Mouse (Mus musculus) adrenal gland, adult (tissue): ENCODE measurements around the gene D630036H23Rik.
"Not testable (repeated sequence)": the region's sequence is repeated elsewhere in the genome, so short reads cannot be mapped to it uniquely, and the experiment has no call there.

ENCODE experiments used
- DNase-seq, 2 experiments: peaks; one replicate each; pipeline ENCODE4 v3.0.0; 2022 to 2023; ENCODE audit warnings: low spot score in 1 of 2; ENCODE audit not compliant: inconsistent age in 2 of 2

D630036H23Rik gene

DNA sequence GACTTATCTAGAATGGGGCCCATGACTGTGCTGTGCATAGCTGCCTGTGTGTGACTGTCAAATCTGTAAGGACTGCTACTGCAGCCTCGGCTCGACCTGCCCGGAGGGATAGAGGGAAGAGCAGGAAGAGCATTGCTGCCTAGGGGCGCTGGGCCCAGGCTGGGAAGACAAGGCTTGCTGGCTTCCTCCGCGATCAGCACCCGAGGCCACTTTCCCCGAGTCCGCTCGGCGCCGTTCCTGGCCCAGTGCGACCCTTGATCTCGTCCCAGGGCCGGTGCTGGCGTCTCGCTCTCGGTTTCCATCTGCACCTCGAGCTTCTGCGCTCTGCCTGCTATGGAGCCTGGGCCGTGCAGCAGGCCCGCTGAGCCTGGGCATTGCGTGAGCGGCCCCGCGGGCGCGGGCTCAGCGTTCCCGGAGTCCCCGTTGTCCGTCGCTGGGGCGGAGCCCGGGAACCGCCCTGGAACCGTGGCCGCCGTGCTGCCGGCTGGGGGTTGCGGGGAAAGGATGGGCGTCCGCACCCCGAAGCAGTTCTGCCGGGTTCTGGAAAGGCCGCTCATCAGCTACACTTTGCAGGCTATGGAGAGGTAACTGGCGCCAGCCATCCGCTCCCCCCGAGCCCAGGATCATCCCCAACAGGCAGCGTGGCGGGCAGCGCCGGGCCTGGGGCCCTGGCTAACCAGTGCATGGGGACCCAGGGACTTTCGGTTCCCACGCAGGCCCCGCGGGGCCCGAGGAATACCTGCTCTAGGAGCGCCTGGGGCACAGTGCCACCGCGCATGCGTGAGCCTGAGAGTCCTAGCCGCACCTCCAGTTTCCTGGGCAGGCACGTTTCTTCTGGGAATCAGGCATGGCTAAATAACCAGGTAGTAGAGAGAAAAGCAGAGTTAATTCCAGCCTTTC lies at the start of gene D630036H23Rik, which contains the start of gene Ispd:
D630036H23Rik (minus strand) TSS at position 741 of the 900 bp plus-strand sequence.
Ispd (plus strand) TSS at position 10 of the 900 bp plus-strand sequence.
- DNase-seq = peak; percentile 92 to 97

DNA sequence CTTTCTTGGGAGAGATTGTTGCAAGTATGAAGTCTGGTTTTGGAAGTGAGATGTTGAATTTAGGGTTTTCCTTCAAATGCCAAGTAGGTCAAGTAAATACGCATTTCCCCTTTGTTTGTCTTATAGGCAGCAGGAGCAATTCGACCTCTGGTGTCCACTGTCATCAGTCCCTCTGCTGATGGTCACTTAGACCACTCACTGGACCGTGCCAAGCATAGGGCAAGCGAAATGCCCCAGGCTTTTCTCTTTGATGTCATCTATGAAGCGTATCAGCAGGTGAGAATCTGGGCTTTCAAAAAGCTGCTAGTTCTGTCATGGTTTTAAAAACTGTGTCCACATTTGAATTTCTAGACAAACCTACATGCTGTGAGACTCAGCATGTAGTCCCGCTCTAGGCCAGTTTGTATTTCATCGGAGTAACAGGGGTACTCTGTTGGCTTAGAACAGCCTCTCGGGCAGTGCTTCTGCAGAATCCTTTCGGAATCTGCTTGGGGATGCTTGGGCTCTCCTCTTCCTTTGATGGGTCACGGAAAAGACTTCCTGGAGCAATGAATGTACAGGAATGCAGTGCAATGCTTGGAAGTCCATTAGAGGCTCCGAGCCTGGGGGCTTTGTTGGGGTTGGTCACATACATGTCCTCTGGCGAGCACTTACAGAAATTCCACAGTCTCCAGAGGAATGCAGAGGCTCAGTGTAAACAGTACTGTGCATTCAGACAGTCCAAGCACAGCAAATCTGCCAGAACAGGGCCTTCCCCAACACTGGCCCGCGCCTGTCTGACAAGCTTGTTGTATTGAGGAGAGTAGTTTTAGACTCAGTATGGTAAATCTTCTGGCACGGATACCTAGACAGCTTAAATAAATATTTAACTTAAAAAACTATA lies 44.4 kb upstream of the D630036H23Rik start:
- DNase-seq = no peak

DNA sequence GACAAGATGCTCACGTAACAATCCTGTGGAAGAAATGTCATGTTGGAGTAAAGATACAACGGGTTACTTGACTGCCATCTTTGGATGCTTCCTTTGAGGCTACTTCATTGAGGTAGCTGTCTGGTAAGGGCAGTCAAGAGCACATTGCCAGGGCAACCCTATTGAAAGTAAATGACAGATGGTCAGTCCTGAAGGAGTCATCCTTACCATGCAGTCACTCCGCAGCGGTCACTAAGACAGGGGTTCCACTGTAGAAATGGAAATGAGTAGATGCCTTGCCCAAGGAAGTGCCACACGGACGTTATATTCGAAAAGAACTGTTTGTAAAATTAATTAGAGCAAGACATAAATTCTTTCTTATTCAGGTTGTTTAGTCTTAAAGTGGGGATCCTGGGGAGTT lies 43.3 kb upstream of the D630036H23Rik start:
- DNase-seq = no peak

DNA sequence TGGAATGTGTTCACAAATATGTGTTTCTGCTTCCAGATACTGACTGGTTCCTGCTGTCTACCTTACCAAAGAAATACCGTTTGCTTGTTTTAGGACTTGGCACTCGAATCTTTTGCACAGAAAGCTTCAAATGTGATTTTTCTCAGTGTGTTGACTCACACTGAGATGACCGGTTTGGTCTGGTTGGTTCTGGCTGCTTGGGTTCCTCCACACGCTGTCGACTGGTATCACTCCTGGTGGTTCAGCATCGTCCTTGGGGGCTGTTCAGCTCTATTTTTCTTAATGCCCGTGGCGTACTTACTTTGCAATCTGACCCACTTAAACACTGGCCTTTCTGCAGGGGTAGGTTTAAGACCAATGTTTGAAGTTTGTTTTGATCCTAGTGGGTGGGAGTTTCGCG lies 41.7 kb upstream of the D630036H23Rik start:
- DNase-seq = peak; percentile 33 to 62

DNA sequence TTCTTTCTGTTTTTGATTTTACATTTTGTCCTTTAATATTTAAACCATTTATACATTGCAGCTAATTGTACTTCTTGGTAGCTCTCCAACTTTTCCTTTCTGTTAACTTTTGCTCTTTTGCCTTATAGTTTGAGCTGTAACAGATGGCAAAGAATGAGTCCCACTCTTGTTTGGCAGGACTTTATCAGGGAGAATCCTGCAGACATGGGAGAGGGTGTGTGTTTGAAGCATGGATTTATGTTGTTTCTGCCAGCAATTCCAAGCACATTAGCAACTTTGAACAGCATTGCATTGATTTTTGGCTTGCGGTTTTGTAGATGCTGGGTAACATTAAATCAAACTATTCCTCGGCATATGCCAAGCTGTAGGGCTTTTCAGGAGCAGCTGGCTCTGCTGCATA lies 13.1 kb upstream of the D630036H23Rik start:
- DNase-seq = no peak

DNA sequence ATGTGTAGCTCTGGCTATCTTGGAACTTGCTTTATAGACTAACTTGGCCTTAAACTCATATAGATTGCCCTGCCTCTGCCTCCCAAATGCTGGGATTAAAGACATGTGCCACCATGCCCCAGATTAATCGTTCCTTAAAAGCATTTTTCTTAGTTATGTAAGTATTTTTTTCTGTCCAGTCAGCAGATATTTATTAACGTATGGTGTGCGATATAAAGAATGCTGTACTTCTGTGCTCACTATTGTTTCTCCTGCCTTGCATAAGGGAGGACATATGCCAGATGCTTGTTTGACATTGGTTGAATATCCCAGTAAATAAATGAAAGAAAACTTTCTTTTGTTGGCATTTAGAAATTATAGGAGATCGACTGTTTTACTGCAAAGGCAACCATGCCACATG lies 5.0 kb upstream of the D630036H23Rik start:
- DNase-seq = no peak

DNA sequence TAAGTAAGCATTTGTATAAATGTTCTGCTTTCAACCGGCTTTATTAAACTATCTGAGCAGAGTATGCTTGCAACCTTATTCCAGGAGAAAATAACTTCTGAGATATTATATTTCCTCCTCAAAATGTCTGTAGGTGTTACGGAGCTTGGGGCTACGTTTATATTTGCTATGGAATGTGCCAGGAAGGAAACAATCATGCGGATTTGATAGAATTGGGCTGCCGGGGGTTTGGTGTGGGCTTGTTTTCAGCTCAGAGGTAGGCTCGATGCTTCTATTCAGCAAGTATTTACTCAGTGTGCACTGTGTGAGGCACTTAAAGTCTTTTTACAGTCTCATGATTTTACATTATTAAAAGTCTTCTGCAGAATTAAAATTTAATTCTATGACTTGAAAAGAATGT lies 3.4 kb upstream of the D630036H23Rik start:
- no peak for DNase-seq

DNA sequence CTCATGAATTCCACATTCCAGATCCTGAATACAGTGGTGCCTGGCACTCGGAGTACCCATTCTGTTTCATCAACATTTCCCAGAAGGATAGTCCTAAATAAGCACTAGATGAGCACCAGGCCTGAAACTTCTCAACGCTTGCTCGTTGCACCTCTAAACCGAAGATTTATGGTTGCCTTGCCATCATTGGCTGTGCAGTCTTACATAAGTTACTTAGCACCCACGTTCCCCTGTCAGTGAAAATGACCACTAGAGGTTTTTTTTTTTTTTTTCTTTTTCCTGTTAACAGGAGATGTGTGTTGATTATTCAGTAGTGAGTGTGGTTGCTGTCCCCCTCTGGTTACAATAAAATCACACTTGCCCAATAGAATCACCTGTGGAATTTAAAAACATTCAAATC lies 1.2 kb downstream of the D630036H23Rik start:
- DNase-seq = peak; percentile 6 to 23

DNA sequence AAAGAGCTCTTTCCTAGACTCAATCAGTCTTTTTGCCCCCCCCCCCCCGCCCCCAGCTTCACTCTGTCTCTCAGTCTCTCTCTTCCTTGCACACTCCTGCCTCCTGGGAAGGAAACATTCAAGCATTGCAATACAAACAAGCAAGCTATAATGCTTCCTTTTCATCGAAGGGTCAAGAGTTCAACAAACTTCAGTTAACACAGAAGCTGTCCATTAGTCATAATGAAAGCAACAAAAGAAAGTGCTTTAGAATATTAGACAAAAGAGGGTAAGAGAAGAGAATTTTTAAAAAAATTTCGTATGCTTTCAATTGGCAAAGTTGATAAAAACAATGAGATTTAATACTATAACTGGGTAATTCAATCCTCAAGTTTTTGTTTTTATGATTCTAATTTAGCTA lies 1.7 kb downstream of the D630036H23Rik start:
- no peak for DNase-seq

DNA sequence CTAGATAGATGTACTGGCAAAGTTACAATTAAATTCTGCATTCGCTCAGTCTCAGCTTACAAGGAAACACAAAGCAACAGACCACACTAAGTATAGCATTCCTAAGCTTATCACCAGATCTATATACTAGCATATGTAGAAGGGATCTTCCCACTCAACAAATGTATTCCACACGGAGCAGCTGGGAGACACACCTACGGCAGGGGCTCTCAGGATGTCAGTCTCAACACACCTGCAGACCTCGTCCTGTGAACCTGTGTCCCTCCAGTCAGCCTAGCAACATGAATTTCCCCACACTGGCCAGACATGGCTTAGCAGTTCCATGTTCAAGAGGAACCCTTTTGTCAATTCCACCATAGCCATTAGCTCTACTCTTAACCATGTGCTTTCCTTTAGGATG lies 5.6 kb downstream of the D630036H23Rik start:
- DNase-seq = not testable (repeated sequence)

DNA sequence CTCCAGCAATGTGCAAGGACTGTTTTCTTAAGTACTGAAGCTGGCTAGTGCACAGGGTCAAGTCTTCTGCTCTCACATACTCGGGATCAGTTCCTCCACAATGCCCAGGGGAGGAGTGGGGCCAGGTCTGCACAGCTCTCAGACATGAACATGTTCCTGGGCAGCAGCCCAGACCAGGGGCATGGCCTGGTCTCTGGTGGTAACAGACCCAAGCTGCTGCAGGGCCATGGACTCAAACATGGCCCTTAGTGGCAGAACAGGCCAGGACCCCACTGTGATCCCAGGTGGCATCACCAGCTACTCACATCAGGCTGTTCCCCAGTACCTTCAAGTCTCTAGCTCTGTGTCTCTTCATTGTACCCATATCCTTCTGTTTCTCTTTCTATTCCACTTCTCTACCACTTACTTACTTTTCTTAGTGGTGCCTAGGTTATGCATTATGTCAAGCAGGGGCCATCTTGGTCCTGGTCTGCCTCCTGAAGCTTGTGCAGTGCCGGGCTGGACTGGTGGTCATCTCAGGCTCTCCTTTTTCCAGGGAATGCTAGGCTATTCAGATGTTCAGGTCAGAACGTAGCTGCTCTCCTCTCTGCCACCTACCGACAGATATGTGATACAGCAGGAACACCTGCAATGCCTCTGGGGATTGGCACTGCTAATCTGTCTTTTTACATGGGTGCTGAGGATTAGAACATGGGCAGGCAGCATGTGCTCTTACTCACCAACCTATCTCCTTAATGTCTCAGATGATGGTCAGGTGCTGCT lies 8.6 kb downstream of the D630036H23Rik start:
- DNase-seq = no peak

DNA sequence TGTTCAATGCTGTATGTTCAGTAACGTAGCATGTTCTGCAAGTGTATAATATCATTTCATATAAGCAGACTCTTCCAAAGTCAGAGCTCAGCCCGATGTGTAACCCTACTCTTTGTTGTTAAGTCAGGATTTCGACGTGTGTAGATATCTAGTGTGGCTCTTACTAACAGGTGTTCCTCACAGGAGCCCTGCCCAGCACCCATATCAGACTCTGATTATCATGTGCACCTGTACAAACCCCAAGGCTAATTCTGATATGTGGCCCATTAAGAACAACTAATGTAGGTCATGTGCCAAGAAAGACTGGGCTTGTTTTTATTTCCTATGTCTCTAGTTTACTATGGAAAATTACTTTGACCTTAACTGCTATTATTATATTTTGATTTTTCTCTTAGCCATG lies 18.0 kb downstream of the D630036H23Rik start:
- no peak for DNase-seq

DNA sequence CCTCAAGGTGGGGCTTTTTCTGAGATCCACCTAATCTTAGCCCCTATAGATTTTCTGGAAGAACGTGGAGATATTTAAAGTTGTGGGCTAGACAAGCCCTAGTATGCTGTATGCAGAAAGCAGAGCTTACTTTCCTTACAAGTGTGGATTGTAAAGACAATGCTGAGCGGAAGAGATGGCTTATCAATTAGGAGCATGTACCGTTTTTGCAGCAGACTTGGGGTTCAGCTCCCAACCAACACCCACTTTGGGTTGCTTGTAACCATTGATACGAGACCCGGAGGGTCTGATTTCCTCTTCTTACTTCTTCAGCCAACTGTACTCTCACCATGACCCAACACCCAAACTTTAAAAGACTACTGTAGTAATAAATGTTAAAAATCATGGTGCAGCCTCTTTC lies 21.3 kb downstream of the D630036H23Rik start:
- DNase-seq = no peak

DNA sequence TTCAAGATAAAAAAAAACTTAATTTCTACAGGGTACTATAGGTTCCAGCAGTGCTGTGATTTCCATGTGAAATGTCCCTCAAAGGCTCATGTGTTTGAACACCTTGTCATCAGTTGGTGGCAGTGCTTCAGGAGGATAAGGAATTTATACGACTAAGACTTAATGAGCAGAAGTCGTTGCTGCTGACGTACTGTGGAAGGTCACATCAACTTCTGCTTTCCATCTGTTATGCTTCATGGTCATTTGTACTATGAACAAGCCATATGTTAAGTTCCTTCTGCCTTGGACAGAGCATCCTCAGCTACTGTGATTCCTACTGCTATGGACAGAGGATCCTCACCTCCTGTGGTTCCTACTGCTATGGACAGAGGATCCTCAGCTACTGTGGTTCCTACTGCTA lies 21.9 kb downstream of the D630036H23Rik start:
- DNase-seq = no peak

DNA sequence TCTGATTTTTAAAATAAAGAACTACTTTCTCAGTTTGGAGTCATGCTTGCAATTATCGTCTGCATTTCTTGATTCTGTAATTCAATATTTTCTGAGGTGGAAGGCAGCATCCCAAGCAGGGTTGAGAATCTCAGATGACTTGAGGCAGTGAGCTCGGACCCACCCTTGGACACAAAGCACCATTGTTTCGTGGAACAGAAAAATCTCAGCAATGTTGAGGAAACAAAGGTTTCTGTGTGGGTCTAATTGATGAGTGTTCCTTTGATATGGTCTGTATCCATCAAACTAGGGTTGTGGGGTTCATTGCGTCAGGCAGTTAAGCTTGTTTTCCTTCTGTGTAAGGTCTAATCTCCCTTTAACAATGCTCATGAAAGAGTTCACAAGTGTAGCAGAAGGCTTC lies 37.9 kb downstream of the D630036H23Rik start:
- DNase-seq = no peak

DNA sequence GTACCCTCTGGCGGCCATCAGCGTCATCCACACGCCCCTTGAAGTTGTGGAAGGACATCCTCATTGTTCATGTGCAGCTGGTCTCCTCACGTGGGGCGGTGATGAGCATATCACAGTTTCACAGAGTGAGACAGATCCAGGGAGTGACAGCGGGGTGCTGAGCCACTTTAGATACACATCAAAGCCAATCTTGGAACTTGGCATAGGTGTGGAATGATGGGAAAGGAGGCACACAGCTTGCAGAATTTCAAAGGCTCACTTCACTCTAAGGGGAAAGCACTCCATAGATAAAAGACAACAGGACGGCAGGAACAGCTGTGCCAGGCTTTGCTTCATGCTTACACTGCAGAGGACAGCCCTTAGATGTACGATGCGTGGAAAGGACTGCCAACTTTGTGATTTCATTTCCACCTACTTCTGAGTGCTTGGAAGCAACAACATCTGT lies 48.1 kb downstream of the D630036H23Rik start:
- no peak for DNase-seq

DNA sequence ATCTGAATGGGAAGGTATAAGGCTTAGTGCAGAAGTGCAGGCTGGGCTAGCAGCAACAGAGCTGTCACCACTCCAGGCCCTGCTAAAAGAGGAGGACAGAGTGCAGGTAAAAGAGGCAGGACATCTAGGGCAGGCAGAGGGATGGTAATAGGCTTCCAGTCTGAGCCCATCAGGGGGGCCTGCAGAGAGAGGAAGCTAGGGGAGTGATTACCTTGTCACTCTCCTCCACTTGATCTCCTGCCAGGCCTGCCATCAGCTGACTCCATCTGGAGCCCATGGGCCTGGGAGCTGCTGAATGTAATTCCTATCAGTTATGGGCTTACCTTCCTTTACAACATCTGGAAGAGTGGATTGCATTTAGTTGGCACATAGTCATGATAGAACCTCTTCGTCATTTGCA lies 49.3 kb downstream of the D630036H23Rik start:
- no peak for DNase-seq
